Mouse (Mus musculus) cortical plate, adult 2 months (tissue): ENCODE measurements around the gene Crim1.

Experiments
- CTCF ChIP-seq: fragments of 200-500 bp; IDR thresholded peaks from 2 replicates; pipeline ENCODE4 v1.5.1; 2011; ENCODE audit warnings: mild to moderate bottlenecking, control low read depth, low read length; ENCODE audit not compliant: insufficient read depth; ENCODE audit errors: extremely low read depth
- POLR2A ChIP-seq: fragments of 200-500 bp; IDR thresholded peaks from 2 replicates; pipeline ENCODE4 v1.6.1; 2011; ENCODE audit warnings: mild to moderate bottlenecking, low read length, control low read depth; ENCODE audit not compliant: insufficient read depth; ENCODE audit errors: extremely low read depth

- TF ChIP-seq CTCF (no peak), POLR2A (no peak)
These were observed 50.3 kb downstream of the Crim1 start for GRCm38 (mm10) chr17:78250149-78250938.
